Mouse (Mus musculus) embryo, embryonic 11 days (tissue): ENCODE data around the gene Cry2.

ENCODE experiments used
- DNase-seq: peaks from one replicate; pipeline ENCODE4 v3.0.0-alpha.2; 2015

The Cry2 gene

GRCm38 (mm10) chr2:92364086-92364485 lies 69.8 kb downstream of the Cry2 start:
- no peak for DNase-seq

GRCm38 (mm10) chr2:92362571-92363228 lies 71.1 kb downstream of the Cry2 start:
- no peak for DNase-seq

GRCm38 (mm10) chr2:92361795-92362194 lies 72.0 kb downstream of the Cry2 start:
- DNase-seq = no peak

GRCm38 (mm10) chr2:92360893-92361292 lies 73.0 kb downstream of the Cry2 start:
- DNase-seq = peak; percentile 34

GRCm38 (mm10) chr2:92360186-92360823 lies 73.5 kb downstream of the Cry2 start:
- DNase-seq = no peak

GRCm38 (mm10) chr2:92359301-92359700 lies 74.5 kb downstream of the Cry2 start:
- DNase-seq = no peak

- DNase-seq = no peak
Measured at GRCm38 (mm10) chr2:92354224-92354623, 79.6 kb downstream of the Cry2 start.
